Mouse (Mus musculus): ENCODE measurements around the gene Hdhd3. TPM values are rescaled to one million over a fixed set of nuclear protein-coding genes. Genes with fewer than 3 reads are reported as not detected.
A peak's percentile ranks its signal among the peaks of the same experiment; 100 is the strongest.
"Not testable (repeated sequence)": the region's sequence is repeated elsewhere in the genome, so short reads cannot be mapped to it uniquely, and the experiment has no call there.

The Hdhd3 gene
- polyA plus RNA-seq, 1 experiment from 2014 or later: 10.3 TPM

GRCm38 (mm10) chr4:62485450-62486161 is 17.7 kb downstream of the Hdhd3 start:
- no peak for DNase-seq (ENCODE audit: extremely low spot score, low spot score)
- H3K27ac ChIP-seq: no peak overlapping the region
- no peaks in the 10 kb centered on the region for H3K9me3 ChIP-seq
- WGBS: 89% methylated on average over 8 of the region's 8 CpGs
- H3K4me3 ChIP-seq: no peak overlapping the region
- H3K27me3 ChIP-seq (ENCODE audit: poor library complexity, severe bottlenecking): peaks cover 20% of the 10 kb centered on the region
- no peaks in the 10 kb centered on the region for H3K36me3 ChIP-seq (replicated peaks)
- H3K4me1 ChIP-seq: peaks cover 8% of the 10 kb centered on the region; the same call in 1 of the 2 replicates

DNA sequence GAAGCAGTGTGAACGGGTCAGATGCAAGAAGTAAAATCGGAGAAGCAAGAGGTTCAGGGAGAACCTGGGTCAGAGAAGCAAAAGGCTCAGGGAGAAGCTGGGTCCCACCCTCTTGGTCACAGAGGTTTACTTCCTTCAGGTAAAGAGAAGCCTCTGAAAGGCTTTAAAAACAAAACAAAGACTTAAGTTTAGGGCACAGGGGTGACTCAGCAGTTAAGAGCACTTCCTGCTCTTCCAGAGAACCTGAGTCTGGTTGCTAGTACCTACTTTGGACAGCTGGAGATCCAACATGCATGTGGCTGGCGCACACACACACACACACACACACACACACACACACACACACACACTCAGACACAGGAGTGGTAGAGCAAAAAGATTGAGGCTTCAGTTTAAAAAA is 18.3 kb downstream of the Hdhd3 start:
- H3K9me3 ChIP-seq: no peaks in the 10 kb centered on the region
- no peaks in the 10 kb centered on the region for H3K36me3 ChIP-seq (replicated peaks)
- H3K27ac ChIP-seq: no peak overlapping the region
- H3K4me3 ChIP-seq: no peak overlapping the region
- 80% methylated on average over 3 of the region's 3 CpGs for WGBS
- H3K27me3 ChIP-seq (ENCODE audit: poor library complexity, severe bottlenecking): peaks cover 27% of the 10 kb centered on the region
- peaks cover 13% of the 10 kb centered on the region for H3K4me1 ChIP-seq
- no peak for DNase-seq (ENCODE audit: extremely low spot score, low spot score)

DNA sequence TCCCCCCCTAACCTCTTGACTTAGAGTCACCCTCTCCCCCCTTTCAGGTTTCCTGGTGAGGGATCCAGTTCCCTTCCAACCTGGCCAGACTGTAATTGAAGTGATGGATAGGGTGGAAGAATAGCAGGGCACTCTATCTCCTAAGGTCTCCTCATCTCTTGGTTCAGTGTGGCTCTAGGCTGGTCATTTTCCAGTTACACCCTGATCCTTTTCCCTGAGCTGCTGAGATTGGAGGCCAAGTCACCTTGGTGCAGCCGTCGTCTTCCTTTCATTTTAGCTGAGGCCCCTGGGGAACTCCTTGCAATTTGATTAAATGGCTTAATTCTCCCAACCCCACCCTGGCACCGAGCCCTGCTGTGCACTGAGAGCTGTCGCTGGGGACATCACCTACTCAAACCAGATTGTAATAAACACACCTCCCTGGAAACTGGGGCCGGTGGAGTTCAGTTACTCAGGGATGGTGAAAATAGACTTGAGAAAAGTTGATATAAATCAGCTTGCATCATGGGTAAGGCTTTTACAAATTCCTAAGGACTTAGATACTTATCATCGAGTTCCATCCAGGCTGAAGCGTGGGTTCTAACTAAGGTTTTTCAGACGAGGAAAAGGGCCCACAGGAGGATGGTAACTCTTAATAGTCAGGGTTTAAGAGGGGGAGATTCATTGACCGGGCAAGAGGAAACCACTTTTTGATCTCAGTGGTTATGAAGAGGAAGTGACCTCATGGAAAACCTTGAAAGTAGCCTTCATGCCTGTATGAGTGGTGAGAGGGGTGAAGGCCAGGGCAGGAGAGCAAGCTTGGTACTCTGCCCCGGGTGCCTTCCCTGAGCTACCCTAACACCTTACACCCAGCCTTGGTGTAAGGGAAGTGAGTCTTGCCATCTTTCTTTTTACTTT is 22.3 kb downstream of the Hdhd3 start:
- peaks cover 59% of the 10 kb centered on the region for H3K27me3 ChIP-seq (ENCODE audit: poor library complexity, severe bottlenecking)
- H3K9me3 ChIP-seq: no peaks in the 10 kb centered on the region
- H3K27ac ChIP-seq: no peak overlapping the region
- no peaks in the 10 kb centered on the region for H3K36me3 ChIP-seq (replicated peaks)
- WGBS: 53% methylated on average over 10 of the region's 10 CpGs
- no peak for DNase-seq (ENCODE audit: extremely low spot score, low spot score)
- peaks cover 14% of the 10 kb centered on the region for H3K4me1 ChIP-seq
- no peak overlapping the region; the same call in 1 of the 2 replicates for H3K4me3 ChIP-seq

- Histone ChIP-seq H3K4me1 (peaks cover 14% of the 10 kb centered on the region), H3K9me3 (no peaks in the 10 kb centered on the region), H3K27me3 (ENCODE audit: poor library complexity, severe bottlenecking) (peaks cover 61% of the 10 kb centered on the region), H3K27ac (no peak within 1 kb of the TSS), H3K36me3 (replicated peaks) (no peaks in the 10 kb centered on the region), H3K4me3 (peak within 1 kb of the TSS; percentile 59)
- DNase-seq (ENCODE audit: extremely low spot score, low spot score): peak; percentile 36
- under 1% methylated on average over 71 of the region's 71 CpGs for WGBS
These were observed 23.1 kb downstream of the Hdhd3 start, which contains the start of gene Bspry for GRCm38 (mm10) chr4:62479937-62480708. Gene Bspry (plus strand): TSS chr4:62480053.

GRCm38 (mm10) chr4:62479593-62479936 is 23.7 kb downstream of the Hdhd3 start:
- not testable (repeated sequence) for H3K9me3 ChIP-seq; H3K27ac ChIP-seq; DNase-seq (ENCODE audit: extremely low spot score, low spot score); H3K36me3 ChIP-seq (replicated peaks)
- peaks cover 14% of the 10 kb centered on the region for H3K4me1 ChIP-seq
- H3K4me3 ChIP-seq: peak overlapping the region; percentile 59
- WGBS: 13% methylated on average over 11 of the region's 11 CpGs
- H3K27me3 ChIP-seq (ENCODE audit: poor library complexity, severe bottlenecking): peaks cover 64% of the 10 kb centered on the region

DNA sequence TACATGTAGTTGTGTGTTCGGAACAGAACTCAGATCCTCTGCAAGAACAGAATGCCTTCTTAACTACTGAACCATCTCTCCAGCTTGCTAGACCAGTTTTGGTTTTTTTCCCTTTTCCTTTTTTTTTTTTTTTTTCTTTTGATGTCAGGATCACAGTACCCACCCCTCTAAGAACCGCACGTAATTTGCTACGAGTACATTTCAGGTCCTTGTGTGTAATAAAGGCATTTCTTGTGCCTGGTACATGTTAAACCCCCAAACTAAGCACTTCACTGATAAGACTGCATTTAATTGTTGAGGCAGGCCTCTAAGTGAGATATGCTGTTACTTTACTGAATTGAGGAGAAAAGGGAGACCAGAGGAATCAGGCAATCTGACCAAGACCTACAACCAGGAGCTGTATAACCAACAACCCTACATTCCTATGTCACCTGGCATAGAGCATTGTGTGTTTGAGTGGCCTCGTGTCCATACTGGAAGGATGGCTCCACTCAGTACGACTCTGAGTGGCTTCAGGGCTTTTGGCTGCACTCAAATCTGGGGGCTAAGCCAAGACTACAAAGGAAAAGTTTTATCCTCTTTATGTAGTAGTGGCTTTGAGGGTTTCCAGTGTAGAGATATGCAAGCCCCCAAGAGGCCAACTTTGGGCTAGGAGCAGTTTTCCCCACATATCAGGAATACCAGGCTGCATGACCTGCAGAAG is 25.6 kb downstream of the Hdhd3 start:
- no peak for DNase-seq (ENCODE audit: extremely low spot score, low spot score)
- Histone ChIP-seq H3K27me3 (ENCODE audit: poor library complexity, severe bottlenecking) (peaks cover 64% of the 10 kb centered on the region), H3K36me3 (replicated peaks) (no peaks in the 10 kb centered on the region), H3K4me1 (peaks cover 14% of the 10 kb centered on the region), H3K9me3 (no peaks in the 10 kb centered on the region), H3K27ac (no peak overlapping the region), H3K4me3 (no peak overlapping the region)
- WGBS: 83% methylated on average over 6 of the region's 6 CpGs

GRCm38 (mm10) chr4:62475793-62476192 is 27.5 kb downstream of the Hdhd3 start:
- Histone ChIP-seq H3K4me3 (no peak overlapping the region), H3K27ac (no peak overlapping the region)
- 91% methylated on average over 6 of the region's 6 CpGs for WGBS

DNA sequence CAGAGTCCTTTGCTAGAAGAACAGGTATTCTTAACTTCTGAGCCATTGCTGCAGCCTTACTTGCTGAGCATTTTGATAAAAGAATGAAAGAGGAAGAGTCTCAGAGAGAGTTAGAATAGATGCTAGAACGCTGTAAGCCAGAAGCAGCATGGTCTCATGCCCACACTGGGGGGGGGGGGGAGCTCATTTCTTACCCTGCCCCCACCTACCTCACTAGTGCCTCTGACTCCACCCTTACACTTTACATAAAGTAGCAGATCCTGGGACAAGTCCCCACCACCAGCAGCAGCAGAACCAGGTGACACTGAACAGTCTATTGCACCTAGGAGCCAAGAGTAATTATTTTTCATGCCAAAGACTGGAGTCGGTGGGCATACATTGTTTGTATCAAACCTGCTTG is 28.1 kb downstream of the Hdhd3 start:
- 83% methylated on average over 2 of the region's 2 CpGs for whole genome bisulfite sequencing
- no peaks in the 10 kb centered on the region for H3K36me3 ChIP-seq (replicated peaks)
- no peaks in the 10 kb centered on the region for H3K9me3 ChIP-seq

More at GRCm38 (mm10) chr4:62475793-62476192, 27.5 kb downstream of the Hdhd3 start:
- H3K9me3 ChIP-seq: no peaks in the 10 kb centered on the region
- DNase-seq (ENCODE audit: extremely low spot score, low spot score): no peak
- no peaks in the 10 kb centered on the region for H3K36me3 ChIP-seq (replicated peaks)
- H3K27me3 ChIP-seq (ENCODE audit: poor library complexity, severe bottlenecking): peaks cover 49% of the 10 kb centered on the region
- peaks cover 17% of the 10 kb centered on the region for H3K4me1 ChIP-seq

DNA sequence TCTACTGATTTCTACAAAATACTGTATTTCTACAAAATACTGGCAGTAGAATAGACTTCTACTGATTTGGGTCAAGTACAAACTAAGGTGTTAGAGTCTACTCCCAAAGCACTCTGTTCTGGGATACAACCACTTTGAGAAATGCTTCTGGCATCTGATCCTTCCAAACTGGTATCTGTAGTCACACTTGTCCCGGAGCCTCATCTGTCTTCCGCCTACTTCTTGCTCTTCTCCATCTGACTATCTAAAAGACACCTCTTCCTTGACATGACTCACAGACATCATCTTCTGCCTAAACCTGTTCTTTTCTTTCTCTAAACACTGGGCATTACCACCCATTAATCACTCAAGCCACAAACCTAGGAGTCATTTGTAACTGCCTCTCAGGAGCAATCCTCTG is 31.2 kb downstream of the Hdhd3 start:
- H3K4me3 ChIP-seq: no peak overlapping the region
- peaks cover 13% of the 10 kb centered on the region for H3K4me1 ChIP-seq
- DNase-seq (ENCODE audit: extremely low spot score, low spot score): no peak
- H3K27ac ChIP-seq: no peak overlapping the region
- WGBS: 95% methylated on average over 2 of the region's 2 CpGs
- peaks cover 10% of the 10 kb centered on the region for H3K36me3 ChIP-seq (replicated peaks)
- H3K27me3 ChIP-seq (ENCODE audit: poor library complexity, severe bottlenecking): 0 out of 2 replicates have a peak, but pooled peaks cover 16% of the 10 kb centered on the region
- peaks cover 4% of the 10 kb centered on the region; the same call in 1 of the 2 replicates for H3K9me3 ChIP-seq

More for the DNA sequence above, 28.1 kb downstream of the Hdhd3 start:
- H3K27me3 ChIP-seq (ENCODE audit: poor library complexity, severe bottlenecking): peaks cover 43% of the 10 kb centered on the region
- H3K4me3 ChIP-seq: no peak overlapping the region
- H3K27ac ChIP-seq: no peak overlapping the region
- DNase-seq (ENCODE audit: extremely low spot score, low spot score): no peak
- H3K4me1 ChIP-seq: peaks cover 21% of the 10 kb centered on the region

- Histone ChIP-seq H3K36me3 (replicated peaks) (peaks cover 10% of the 10 kb centered on the region), H3K9me3 (peaks cover 4% of the 10 kb centered on the region; the same call in 1 of the 2 replicates), H3K27me3 (ENCODE audit: poor library complexity, severe bottlenecking) (0 out of 2 replicates have a peak, but pooled peaks cover 9% of the 10 kb centered on the region), H3K4me1 (peaks cover 13% of the 10 kb centered on the region), H3K4me3 (peak within 1 kb of the TSS; percentile 67), H3K27ac (peak within 1 kb of the TSS; percentile 84)
- DNase-seq (ENCODE audit: extremely low spot score, low spot score): peak; percentile 84
- WGBS: under 1% methylated on average over 30 of the region's 30 CpGs
These were observed 32.6 kb downstream of the Hdhd3 start, which contains the start of gene Wdr31 for GRCm38 (mm10) chr4:62470598-62471051. Gene Wdr31 (minus strand): TSS chr4:62470896.

GRCm38 (mm10) chr4:62468158-62468557 is 35.1 kb downstream of the Hdhd3 start:
- Histone ChIP-seq H3K27ac (no peak overlapping the region), H3K27me3 (ENCODE audit: poor library complexity, severe bottlenecking) (0 out of 2 replicates have a peak, but pooled peaks cover 4% of the 10 kb centered on the region), H3K9me3 (peaks cover 4% of the 10 kb centered on the region; the same call in 1 of the 2 replicates), H3K36me3 (replicated peaks) (peaks cover 16% of the 10 kb centered on the region), H3K4me3 (no peak overlapping the region), H3K4me1 (peaks cover 13% of the 10 kb centered on the region)
- 92% methylated on average over 1 of the region's 1 CpGs for WGBS
- no peak for DNase-seq (ENCODE audit: extremely low spot score, low spot score)

DNA sequence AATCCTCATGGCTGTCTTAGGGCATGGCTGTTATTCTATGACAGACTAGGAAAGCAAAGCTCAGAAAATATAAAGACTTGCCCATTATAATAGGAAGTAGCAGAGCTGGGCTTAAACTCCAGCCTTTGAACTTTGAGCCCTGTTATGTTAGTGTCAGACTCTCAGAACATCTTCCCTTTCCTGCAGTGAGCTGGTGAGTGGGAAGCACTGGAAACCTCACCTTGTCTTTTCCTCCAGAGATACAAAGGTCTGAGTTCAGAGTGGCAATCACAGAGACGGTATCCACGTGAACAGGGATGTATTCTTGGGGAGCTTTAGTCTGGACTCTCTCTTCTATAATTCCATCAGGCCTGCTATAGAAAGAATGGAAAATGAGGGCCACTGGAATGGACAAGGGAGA is 40.1 kb downstream of the Hdhd3 start:
- 93% methylated on average over 2 of the region's 2 CpGs for WGBS
- peaks cover 43% of the 10 kb centered on the region for H3K36me3 ChIP-seq (replicated peaks)
- H3K4me1 ChIP-seq: no peaks in the 10 kb centered on the region
- H3K27ac ChIP-seq: no peak overlapping the region
- no peak for DNase-seq (ENCODE audit: extremely low spot score, low spot score)
- no peak overlapping the region for H3K4me3 ChIP-seq
- H3K9me3 ChIP-seq: no peaks in the 10 kb centered on the region
- H3K27me3 ChIP-seq (ENCODE audit: poor library complexity, severe bottlenecking): no peaks in the 10 kb centered on the region
